Mouse (Mus musculus): ENCODE measurements around the gene Dnajb4.

The Dnajb4 gene

DNA sequence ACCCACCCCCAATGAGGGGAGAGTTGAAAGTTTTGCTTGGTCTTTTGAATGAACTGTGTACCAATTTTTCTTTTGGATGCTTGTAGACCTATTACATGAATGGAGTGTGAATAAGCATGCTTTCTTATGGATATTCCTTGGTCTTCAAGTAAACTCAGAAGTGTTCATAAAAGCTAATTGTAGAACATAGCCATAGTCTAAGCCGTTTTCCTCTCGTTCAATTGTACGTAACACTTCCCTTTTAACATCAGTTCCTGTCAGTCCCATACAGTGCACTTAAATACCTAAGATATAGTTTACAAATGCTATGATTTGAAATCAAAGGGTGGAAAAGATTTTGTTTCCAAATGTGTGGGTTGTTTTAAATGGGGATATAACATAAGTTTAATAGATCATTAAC, 3.3 kb upstream of the Dnajb4 start:
- TF ChIP-seq GATA4 (IDR thresholded peaks at IDR 0.05; ENCODE audit: insufficient replicate concordance, low read length), result no peak

DNA sequence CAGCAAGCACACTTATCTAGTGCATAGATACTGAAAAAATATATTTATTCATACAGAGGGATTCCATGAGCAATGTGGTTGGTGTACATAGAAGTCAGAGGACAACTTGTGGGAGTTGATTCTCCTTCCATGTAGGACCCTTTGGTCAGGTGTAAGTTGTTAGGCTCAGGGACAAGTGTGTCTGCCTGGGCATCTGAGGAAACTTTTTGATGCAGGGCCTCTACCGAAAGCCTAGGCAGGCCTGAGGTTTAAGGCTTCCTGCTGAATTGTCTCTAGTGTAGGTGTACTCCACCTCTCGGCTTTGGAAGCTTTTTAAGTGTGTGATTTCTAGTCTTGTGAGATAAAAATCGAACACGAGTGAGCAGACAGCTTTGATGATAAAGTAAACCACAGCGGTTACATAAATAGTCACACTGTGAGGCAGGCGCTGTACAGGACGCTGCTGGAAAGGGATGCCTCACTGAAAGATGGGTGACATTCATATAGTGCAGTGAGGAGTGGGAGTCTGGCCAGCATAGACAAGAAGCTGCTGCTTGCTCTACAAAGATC, 1.7 kb upstream of the Dnajb4 start:
- no peak for TF ChIP-seq GATA4 (IDR thresholded peaks at IDR 0.05; ENCODE audit: insufficient replicate concordance, low read length)

GRCm38 (mm10) chr3:152210728-152211391, 758 bp upstream of the Dnajb4 start:
- TF ChIP-seq GATA4 (IDR thresholded peaks at IDR 0.05; ENCODE audit: insufficient replicate concordance, low read length), result no peak

DNA sequence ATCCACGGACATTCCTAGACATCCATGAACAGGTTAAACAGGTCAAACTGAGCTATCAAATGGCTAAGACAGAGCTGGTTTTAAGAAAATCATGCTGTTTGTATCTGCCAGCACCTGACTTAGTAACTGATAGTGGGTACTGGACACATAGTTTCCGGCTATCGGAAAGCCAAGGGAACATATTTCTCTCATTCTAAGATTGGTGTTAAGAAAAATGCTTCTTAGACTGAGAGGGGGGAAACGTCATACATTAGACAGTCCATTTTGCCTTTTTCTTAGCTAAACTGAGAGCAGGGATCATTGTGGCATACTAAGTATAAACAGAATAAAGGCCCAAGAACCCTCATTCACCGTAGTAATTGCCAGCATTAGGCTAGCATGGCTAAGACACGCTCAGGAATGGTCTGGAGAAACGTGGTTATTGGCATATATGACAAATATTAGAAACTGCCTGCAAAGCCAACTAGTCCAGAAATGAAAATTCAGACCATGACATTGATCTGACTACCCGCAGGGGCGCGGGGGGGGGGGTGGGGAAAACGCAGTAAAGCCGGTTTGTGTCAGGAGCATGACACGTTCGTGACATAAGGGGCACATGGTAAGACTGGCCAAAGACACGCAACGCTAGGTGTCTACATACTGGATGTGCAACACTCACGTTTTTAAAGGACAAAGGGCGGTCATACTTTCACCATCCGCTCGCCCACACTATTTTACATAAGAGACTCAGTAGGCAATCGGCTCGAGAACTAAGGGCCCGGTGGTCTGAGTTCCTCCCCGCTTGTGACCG, 730 bp downstream of the Dnajb4 start:
- peak; percentile 15; the same call in 1 of the 2 replicates for TF ChIP-seq GATA4 (IDR thresholded peaks at IDR 0.05; ENCODE audit: insufficient replicate concordance, low read length)

DNA sequence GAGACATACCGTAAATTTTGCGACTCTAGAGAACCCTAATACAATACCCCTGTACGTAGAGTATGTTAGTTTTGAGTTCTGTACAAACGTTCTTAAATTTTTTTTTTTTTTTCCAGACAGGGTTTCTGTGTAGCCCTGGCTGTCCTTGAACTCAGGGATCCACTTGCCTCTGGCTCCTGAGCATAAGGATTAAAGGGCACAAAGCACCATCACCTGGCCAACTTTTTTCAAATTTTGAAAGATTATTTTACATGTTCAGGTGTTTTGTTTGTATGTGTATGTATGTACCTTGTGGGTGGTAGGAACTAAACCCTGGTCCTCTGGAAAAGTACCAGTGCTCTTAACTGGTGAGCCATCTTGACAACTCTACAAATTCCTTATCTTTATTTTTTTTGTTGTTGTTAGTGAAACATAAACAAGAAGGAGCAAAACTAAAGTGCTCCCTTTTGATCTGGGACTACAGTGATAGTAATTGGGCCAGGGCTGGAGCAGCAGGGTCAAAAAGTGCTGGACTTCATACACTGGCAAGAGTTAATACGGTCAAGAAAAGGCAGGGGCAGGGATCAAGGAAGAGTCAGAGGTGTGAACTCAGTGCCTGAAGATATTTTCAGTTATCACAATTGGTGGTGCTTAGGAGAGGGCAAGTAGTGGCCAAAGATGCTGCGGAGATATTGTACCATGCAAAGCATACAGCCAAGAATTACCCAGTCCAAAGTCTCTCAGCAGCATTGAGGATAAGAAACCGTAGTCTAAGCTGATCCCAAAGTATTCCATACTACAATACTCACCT, 1.8 kb downstream of the Dnajb4 start:
- no peak for TF ChIP-seq GATA4 (IDR thresholded peaks at IDR 0.05; ENCODE audit: insufficient replicate concordance, low read length)

GRCm38 (mm10) chr3:152207156-152207555, 2.9 kb downstream of the Dnajb4 start:
- TF ChIP-seq GATA4 (IDR thresholded peaks at IDR 0.05; ENCODE audit: insufficient replicate concordance, low read length), result no peak

- TF ChIP-seq GATA4 (IDR thresholded peaks at IDR 0.05; ENCODE audit: insufficient replicate concordance, low read length), result no peak
Observed at GRCm38 (mm10) chr3:152204577-152204976, 5.5 kb downstream of the Dnajb4 start.

DNA sequence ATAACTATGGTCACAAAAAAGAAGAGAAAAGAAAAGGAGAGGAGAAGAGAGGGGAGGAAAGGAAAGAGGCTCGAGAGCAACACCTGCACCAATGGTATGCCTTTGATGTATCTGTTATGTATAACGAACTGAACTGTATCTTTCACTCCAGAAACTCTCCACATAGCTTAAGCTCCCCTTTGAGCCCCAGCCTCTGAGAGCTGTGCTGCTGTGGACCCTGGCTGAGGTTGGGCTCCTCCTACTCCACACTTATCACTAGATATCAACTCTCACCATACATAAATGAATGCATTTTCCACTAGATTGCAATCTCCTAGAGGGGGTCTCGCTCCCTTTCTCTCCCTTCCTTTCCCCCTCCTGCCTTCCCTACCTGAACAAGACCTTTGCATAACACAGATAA, 6.1 kb downstream of the Dnajb4 start:
- TF ChIP-seq GATA4 (IDR thresholded peaks at IDR 0.05; ENCODE audit: insufficient replicate concordance, low read length), result no peak

- no peak for TF ChIP-seq GATA4 (IDR thresholded peaks at IDR 0.05; ENCODE audit: insufficient replicate concordance, low read length)
Observed at GRCm38 (mm10) chr3:152203411-152203810, 6.7 kb downstream of the Dnajb4 start.

- TF ChIP-seq GATA4 (IDR thresholded peaks at IDR 0.05; ENCODE audit: insufficient replicate concordance, low read length), result no peak
Observed at GRCm38 (mm10) chr3:152202942-152203341, 7.2 kb downstream of the Dnajb4 start.

DNA sequence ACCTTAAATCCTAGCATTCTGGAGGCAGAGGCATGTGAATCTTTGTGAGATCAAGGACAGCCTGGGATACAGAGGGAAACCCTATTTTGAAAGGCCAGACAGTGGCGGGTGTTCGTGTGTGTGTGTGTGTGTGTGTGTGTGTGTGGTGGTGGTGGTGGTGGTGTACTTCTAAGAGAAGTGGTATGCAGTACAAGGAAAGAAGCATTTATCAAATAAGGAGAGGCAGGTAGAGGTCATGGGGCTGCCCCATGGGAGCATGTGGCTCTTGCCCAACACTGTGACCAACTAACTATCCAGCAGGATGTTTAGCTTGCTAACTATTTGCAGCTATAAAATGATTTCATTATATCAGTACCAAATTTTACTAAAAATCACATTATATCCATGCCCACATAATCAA, 8.5 kb downstream of the Dnajb4 start:
- TF ChIP-seq GATA4 (IDR thresholded peaks at IDR 0.05; ENCODE audit: insufficient replicate concordance, low read length), result no peak

- no peak for TF ChIP-seq GATA4 (IDR thresholded peaks at IDR 0.05; ENCODE audit: insufficient replicate concordance, low read length)
Observed at GRCm38 (mm10) chr3:152201181-152201580, 8.9 kb downstream of the Dnajb4 start.

GRCm38 (mm10) chr3:152199125-152199524, 11.0 kb downstream of the Dnajb4 start:
- no peak for TF ChIP-seq GATA4 (IDR thresholded peaks at IDR 0.05; ENCODE audit: insufficient replicate concordance, low read length)

GRCm38 (mm10) chr3:152193635-152194097, 16.4 kb downstream of the Dnajb4 start:
- TF ChIP-seq GATA4 (IDR thresholded peaks at IDR 0.05; ENCODE audit: insufficient replicate concordance, low read length), result peak; percentile 70; the same call in 1 of the 2 replicates

DNA sequence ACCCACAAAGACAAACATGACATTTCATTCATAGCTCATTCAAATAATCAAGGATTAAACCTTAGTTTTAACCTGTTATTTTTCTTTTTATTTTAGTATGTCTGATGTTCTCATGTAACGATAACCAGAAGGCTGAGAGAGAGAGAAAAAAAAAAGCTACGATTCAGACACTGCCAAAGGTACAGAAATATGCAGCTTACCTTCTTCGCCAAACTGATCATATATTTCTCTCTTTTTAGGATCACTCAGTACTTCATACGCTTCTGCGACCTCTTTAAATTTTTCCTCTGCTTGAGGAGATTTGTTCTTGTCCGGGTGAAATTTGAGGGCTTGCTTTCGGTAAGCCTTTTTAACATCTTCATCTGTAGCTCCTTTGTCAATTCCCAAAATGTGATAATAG, 16.9 kb downstream of the Dnajb4 start:
- no peak for TF ChIP-seq GATA4 (IDR thresholded peaks at IDR 0.05; ENCODE audit: insufficient replicate concordance, low read length)

All from liver, adult (tissue).